Mouse (Mus musculus) spleen, embryonic (tissue): ENCODE results near the gene Gtf2f1.

ENCODE experiments used
- CTCF ChIA-PET: fragments of 350-600 bp; sonication (Branson Sonifier 250); formaldehyde crosslinking; loops from one replicate; lab custom pipeline; 2022; lab: Charles Lee

Gtf2f1 gene

GRCm38 (mm10) chr17:56976531-56977390, 34.3 kb downstream of the Gtf2f1 start:
- CTCF ChIA-PET, result no interaction called here

- CTCF ChIA-PET, result no interaction called here
These were observed 35.7 kb downstream of the Gtf2f1 start for GRCm38 (mm10) chr17:56975391-56975790.

GRCm38 (mm10) chr17:56974708-56975240, 36.3 kb downstream of the Gtf2f1 start:
- CTCF ChIA-PET, result no interaction called here

- CTCF ChIA-PET, result no interaction called here
These were observed 37.0 kb downstream of the Gtf2f1 start for GRCm38 (mm10) chr17:56973956-56974707.

GRCm38 (mm10) chr17:56970081-56970480, 41.0 kb downstream of the Gtf2f1 start:
- CTCF ChIA-PET, result no interaction called here

- CTCF ChIA-PET, result no interaction called here
These were observed 41.8 kb downstream of the Gtf2f1 start for GRCm38 (mm10) chr17:56969321-56969720.

- CTCF ChIA-PET, result no interaction called here
These were observed 47.4 kb downstream of the Gtf2f1 start for GRCm38 (mm10) chr17:56963646-56964045.

- CTCF ChIA-PET, result no interaction called here
These were observed 48.3 kb downstream of the Gtf2f1 start for GRCm38 (mm10) chr17:56962642-56963405.

GRCm38 (mm10) chr17:56961880-56962279, 49.2 kb downstream of the Gtf2f1 start:
- CTCF ChIA-PET, result no interaction called here

- CTCF ChIA-PET, result no interaction called here
These were observed 52.4 kb downstream of the Gtf2f1 start for GRCm38 (mm10) chr17:56958667-56959066.

- CTCF ChIA-PET, result no interaction called here
These were observed 53.2 kb downstream of the Gtf2f1 start for GRCm38 (mm10) chr17:56957763-56958429.

GRCm38 (mm10) chr17:56954871-56955270, 56.2 kb downstream of the Gtf2f1 start:
- CTCF ChIA-PET, result interaction anchor here (0.8 kb wide), 1 partner anchor 241 kb away, joined by 3 read pairs; no protein-coding TSS in a partner anchor
